8 mouse cellular contexts compared by ENCODE assay signal in genomic region chr7:79358350-79359182, GRCm38 (mm10). TPM values are rescaled to one million over a fixed set of nuclear protein-coding genes. Genes with fewer than 3 reads are reported as not detected.
A peak's percentile ranks its signal among the peaks of the same experiment; 100 is the strongest.
DNase-seq lines count a peak whose midpoint lies in the region; ATAC-seq lines count a peak whose summit lies in the region.

No protein-coding gene starts in this region.

- peaks cover 41% of the 10 kb centered on the region for H3K4me1 ChIP-seq in heart, embryonic 16.5 days (ENCODE audit: control insufficient read depth, insufficient read depth, low read length)
- H3K4me1 ChIP-seq in limb, embryonic 10.5 days: peaks cover 30% of the 10 kb centered on the region

- peak overlapping the region; percentile 55 for H3K4me2 ChIP-seq in heart, embryonic 16.5 days (ENCODE audit: low read depth, low read length)

- 0 out of 2 replicates have a peak overlapping the region, but pooled peaks have one; percentile 32 for H3K9ac ChIP-seq in heart, embryonic 16.5 days (ENCODE audit: low read length)

- H3K36me3 ChIP-seq in heart, embryonic 16.5 days (ENCODE audit: control insufficient read depth, insufficient read depth): peaks cover 16% of the 10 kb centered on the region
- peaks cover 75% of the 10 kb centered on the region for H3K36me3 ChIP-seq in limb, embryonic 10.5 days

- ATAC-seq in heart, embryonic 16.5 days (replicated peaks; ENCODE audit: extremely low read depth, insufficient read depth, low FRiP score): peak; percentile 85

- intact Hi-C loops in left cerebral cortex, postnatal 36 days (cut with DNase I): loop anchor here (2.0 kb wide), 1 partner anchor 88 kb away; no protein-coding TSS in a partner anchor

- WGBS in heart, embryonic 16.5 days: 11% methylated on average over 15 of the region's 15 CpGs
- WGBS in limb, embryonic 10.5 days: 71% methylated on average over 15 of the region's 15 CpGs

- peak; percentile 10 to 11 for DNase-seq in spleen, postnatal 36 days (ENCODE audit: low spot score in 2 of 2)
- no peak for DNase-seq in spleen, adult 12 weeks (ENCODE audit: low spot score)
- peak; percentile 86 to 90 for DNase-seq in left cerebral cortex, postnatal 36 days (ENCODE audit: low spot score in 2 of 2)
- peak; percentile 63 to 70 for DNase-seq in thymus, adult 18-20 months
- DNase-seq in ovary, postnatal 10 days (ENCODE audit: low spot score): no peak
- no peak for DNase-seq in urinary bladder, adult 18-20 months (ENCODE audit: low spot score in 2 of 2)
- no peak for DNase-seq in limb, embryonic 10.5 days (ENCODE audit: low spot score)

- peak overlapping the region; percentile 16; the same call in 1 of the 2 replicates for H3K4me3 ChIP-seq in heart, embryonic 16.5 days (ENCODE audit: low read length)
- no peak overlapping the region for H3K4me3 ChIP-seq in limb, embryonic 10.5 days

- H3K27me3 ChIP-seq in heart, embryonic 16.5 days (ENCODE audit: control insufficient read depth, insufficient read depth, low read length): no peaks in the 10 kb centered on the region
- no peaks in the 10 kb centered on the region for H3K27me3 ChIP-seq in limb, embryonic 10.5 days (ENCODE audit: low read depth, poor library complexity, severe bottlenecking)

- H3K27ac ChIP-seq in heart, embryonic 16.5 days (ENCODE audit: low read length): peak overlapping the region; percentile 80
- no peak overlapping the region for H3K27ac ChIP-seq in limb, embryonic 10.5 days

- no peaks in the 10 kb centered on the region for H3K9me3 ChIP-seq in heart, embryonic 16.5 days (replicated peaks; ENCODE audit: control insufficient read depth, low read length)
- no peaks in the 10 kb centered on the region for H3K9me3 ChIP-seq in limb, embryonic 10.5 days (replicated peaks)

RNA-seq across cellular contexts. Expression of gene Rlbp1, which starts 28.3 kb away (rescaled TPM):
- polyA plus RNA-seq in heart, embryonic 16.5 days (2015; fragmentation: Nextera tagmentation; extraction: Ambion mirVana): 0.12 and 0.29 TPM in 2 replicates
- 10 to 100 TPM; 19.0 to 23.8 TPM for total RNA-seq in left cerebral cortex, postnatal 36 days (2021)
- 0.21 and 0.33 TPM in 2 replicates for polyA plus RNA-seq in limb, embryonic 10.5 days (2016; fragmentation: Nextera tagmentation; extraction: Ambion mirVana)

RNA-seq across cellular contexts. Expression of gene Fanci, which starts 33.2 kb away (rescaled TPM):
- polyA plus RNA-seq in heart, embryonic 16.5 days (2015; fragmentation: Nextera tagmentation; extraction: Ambion mirVana): 8.2 and 8.8 TPM in 2 replicates
- under 1 TPM; 0.42 to 0.50 TPM for total RNA-seq in left cerebral cortex, postnatal 36 days (2021)
- 19.7 and 22.4 TPM in 2 replicates for polyA plus RNA-seq in limb, embryonic 10.5 days (2016; fragmentation: Nextera tagmentation; extraction: Ambion mirVana)

Comparison
In these comparisons a context has a peak if more than half of its experiments do, and no peak if none do; other contexts are left out.
1. DNase-seq: peak in spleen, postnatal 36 days (2 of 2), left cerebral cortex, postnatal 36 days (2 of 2) and thymus, adult 18-20 months (2 of 2); none in spleen, adult 12 weeks (single experiment), ovary, postnatal 10 days (single experiment), urinary bladder, adult 18-20 months (0 of 2) and limb, embryonic 10.5 days (single experiment).